Mouse (Mus musculus) layer of hippocampus, postnatal 10 days (tissue): ENCODE data around the gene Cga. TPM values are rescaled to one million over a fixed set of nuclear protein-coding genes. Genes with fewer than 3 reads are reported as not detected.
"Not testable (repeated sequence)": the region's sequence is repeated elsewhere in the genome, so short reads cannot be mapped to it uniquely, and the experiment has no call there.

Experiments used
- DNase-seq, 2 experiments: peaks; one replicate each; pipeline ENCODE4 v3.0.0; 2021; ENCODE audit warnings: low spot score in 2 of 2
- total RNA-seq, 2 experiments: library from RNA; stranded (reverse); gene quantifications; 2 replicates each; pipeline ENCODE4 v1.2.3; 2021

The Cga gene
- total RNA-seq, 2 experiments from 2014 or later = not detected

DNA sequence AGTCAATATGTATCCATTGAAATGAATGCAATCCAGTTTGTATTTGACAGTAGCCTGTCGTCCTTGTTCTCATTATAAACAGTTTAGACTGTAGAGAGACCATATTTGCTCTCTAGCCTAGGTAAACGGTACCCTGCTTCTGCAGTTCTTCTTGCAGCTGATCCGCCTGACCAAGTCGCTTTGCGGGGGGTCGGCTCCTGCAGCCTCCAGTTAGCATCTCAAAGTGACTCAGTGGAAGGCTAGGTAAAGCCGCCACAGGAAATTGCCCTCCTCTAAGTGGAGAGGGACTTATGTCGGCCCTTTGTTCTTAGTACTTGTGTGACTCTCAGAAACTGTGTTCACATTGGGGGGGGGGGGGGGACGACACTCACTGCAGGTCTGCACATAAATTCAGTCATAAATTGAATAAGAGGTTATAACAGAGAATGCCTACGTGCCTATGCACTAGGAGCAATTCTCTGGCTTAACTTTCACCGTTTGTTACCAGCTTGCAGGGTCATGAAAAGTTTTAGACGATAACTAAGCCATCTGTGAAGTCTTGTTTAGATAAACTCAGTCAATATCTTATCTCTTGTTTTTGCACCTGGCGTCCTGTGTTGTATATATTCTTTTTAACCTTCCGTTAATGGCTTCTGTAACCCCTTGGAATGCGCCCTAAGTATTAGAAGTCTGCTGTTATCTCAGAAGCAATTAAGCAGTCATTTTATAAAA lies 4.3 kb upstream of the Cga start:
- DNase-seq = no peak

DNA sequence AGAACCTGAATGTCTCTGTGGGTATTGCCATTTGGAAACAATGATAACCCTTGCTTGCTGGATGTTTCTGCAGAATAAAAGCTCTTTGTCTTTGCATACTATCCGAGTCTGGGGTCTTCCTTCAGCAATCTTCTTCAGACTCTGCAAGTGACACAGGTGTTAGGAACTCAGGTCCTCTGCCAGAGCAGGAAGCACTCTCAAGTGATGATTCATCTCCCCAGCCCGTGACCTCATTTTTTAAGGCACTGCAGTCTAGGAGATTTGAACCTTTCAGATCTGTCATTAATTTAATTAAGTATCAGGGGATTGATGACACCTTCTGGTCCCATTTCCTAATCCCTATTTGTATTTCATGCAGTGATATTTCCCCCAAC lies 3.8 kb upstream of the Cga start:
- DNase-seq = no peak

GRCm38 (mm10) chr4:34898497-34898896 lies 4.9 kb downstream of the Cga start:
- no peak for DNase-seq

- DNase-seq = no peak
Measured at GRCm38 (mm10) chr4:34899322-34899721, 5.7 kb downstream of the Cga start.

DNA sequence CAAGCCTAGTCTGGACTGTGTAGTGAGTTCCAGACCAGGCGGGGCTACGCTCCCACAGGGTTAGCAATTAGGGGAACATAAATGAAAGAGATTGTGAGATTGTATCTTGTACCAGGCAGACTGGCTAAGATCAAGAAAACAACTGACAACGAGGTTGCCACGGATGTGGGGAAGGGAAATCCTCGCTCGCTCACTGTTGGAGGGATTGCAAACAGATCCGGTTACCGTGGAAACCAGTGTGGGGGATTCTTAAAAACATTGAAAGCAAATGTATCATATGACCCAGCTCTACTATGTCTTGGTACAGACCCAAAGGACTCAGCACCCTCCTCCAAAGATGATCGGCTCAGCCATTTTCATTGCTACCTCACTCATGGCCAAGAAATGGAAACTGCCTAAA lies 6.6 kb downstream of the Cga start:
- peak; percentile 17 to 39 for DNase-seq

DNA sequence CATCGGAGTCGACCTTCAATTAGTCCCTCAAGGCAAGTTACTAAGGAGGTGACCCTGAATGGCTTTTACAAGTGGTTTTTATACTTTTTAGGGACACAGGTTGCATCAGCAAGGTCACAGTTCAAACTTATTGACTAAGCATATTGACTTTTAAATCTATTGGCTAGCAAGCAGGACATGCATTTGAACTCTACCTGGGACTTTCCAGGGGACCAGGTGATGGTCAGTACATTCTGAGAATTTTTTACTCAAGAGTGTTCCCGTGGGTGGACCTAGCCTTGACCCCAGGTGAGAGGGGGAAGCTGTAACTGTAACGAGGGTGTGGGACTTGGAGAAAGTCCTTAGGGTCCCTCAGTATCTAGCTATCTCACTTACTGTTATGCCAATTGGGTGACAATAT lies 7.6 kb downstream of the Cga start:
- DNase-seq = no peak

GRCm38 (mm10) chr4:34901582-34901981 lies 8.0 kb downstream of the Cga start:
- not testable (repeated sequence) for DNase-seq

DNA sequence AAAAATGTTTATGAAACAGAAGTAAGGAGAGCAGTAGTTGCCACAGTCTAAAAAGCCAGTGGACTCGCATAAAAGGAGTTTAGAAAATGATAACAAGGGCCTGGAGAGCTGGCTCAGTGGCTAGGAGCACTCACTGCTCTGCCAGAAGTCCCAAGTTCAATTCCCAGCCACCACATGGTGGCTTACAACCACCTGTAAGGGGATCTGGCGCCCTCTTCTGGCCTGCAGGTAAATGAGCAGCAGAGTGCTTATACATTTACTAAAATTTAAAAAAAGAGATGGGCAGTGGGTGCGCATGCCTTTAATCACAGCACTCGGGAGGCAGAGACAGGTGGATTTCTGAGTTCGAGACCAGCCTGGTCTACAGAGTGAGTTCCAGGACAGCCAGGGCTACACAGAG lies 11.8 kb downstream of the Cga start:
- DNase-seq = no peak

DNA sequence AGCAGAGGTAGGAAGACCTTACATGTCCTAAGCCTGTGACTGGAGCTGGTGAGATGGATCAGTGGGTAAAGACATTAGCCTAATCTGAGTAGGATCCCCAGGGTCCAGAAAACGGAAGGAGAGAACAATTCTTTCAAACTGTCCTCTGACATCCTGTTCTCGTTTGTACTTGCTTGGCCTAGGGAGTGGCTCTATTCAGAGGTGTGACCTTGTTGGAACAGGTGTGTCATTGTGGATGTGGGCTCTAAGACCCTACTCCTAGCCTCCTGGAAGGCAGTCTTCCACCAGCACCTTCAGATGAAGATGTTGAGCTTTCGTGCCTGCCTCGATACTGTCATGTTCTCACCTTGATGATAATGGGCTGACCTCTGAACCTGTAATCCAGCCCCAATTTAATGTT lies 12.6 kb downstream of the Cga start:
- DNase-seq = no peak

DNA sequence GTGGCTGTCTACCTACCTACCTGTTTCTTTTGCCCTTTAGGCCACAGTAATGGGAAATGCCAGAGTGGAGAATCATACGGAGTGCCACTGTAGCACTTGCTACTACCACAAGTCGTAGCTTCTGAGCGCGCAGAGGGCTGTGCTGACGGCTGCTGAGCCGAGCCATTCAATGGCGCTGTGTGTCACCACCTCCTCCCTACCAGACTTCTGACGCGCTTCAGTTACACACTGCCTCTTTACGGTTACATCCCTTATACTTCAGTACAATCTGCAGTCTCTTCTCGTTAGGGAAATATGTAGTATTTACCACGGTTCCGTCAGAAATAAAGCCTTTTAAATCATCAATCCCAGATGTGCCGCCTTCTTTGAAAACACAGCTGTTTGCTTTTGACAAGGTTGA lies 13.4 kb downstream of the Cga start:
- no peak for DNase-seq

GRCm38 (mm10) chr4:34908127-34908526 lies 14.5 kb downstream of the Cga start:
- DNase-seq = no peak

GRCm38 (mm10) chr4:34911401-34911800 lies 17.8 kb downstream of the Cga start:
- DNase-seq = no peak

- DNase-seq = no peak
Measured at GRCm38 (mm10) chr4:34912171-34912570, 18.6 kb downstream of the Cga start.

GRCm38 (mm10) chr4:34917400-34917799 lies 23.8 kb downstream of the Cga start:
- DNase-seq = no peak

GRCm38 (mm10) chr4:34922177-34922870 lies 28.7 kb downstream of the Cga start:
- peak; percentile 46 to 70 for DNase-seq

DNA sequence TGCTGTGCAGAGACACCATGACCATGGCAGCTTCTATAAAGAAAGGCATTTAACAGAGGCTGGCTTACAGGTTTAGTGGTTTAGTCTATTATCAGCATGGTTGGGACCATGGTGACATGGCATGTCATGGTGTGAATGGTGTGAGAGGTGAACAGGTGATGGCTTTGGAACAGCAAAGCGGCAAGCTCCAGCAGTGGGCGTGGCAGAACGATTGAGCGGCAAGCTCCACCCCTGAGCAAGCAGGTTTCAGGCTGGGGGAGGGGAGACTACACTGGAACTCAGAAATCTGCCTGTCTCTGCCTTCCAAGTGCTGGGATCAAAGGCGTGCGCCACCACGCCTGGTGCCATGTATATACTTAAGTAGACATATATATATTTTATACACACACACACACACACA lies 34.8 kb downstream of the Cga start:
- DNase-seq = not testable (repeated sequence)

GRCm38 (mm10) chr4:34941046-34941445 lies 47.5 kb downstream of the Cga start:
- no peak for DNase-seq

DNA sequence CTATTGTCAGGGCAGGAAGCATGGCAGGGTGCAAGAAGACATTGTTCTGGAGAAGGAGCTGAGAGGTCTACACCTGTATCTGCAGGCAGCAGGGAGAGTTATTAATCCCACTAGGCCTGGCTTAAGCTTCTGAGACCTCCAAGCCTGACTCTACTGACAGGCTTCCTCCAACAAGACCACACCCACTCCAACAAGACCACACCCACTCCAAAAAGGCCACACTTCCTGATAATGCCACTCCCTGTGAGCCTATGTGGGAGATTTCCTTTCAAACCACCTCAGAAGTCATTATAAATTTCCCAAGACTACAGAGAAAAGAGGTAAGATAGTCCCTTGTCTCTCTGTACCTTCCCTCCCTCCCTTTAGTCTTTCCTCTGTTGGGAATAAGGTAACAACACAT lies 53.6 kb downstream of the Cga start:
- DNase-seq = no peak

DNA sequence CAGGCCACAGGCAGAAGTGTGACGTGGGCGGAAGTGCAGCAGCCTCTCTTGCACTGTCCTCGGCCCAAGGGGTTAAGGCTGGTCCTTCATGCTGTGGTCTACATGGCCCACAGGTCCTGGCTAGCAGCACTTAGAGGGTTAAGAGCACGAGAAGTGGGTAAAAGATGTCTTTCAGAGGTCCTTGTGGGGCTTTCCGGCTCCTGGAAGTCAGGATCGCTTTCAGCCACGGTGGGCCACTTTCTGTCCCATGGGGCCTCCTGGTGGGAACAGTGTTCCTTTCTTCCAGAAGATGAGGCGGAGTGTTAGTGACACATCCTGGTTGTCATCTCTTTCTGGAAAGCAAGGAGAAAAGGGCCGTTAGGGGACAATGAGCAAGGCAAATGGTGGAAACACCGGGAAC lies 60.1 kb downstream of the Cga start:
- no peak for DNase-seq
